Mouse (Mus musculus): ENCODE results near the gene Rad51b. TPM values are rescaled to one million over a fixed set of nuclear protein-coding genes. Genes with fewer than 3 reads are reported as not detected.

The Rad51b gene
- polyA plus RNA-seq, 1 experiment from 2014 or later = 3.9 TPM

GRCm38 (mm10) chr12:79798488-79798887, 501.4 kb downstream of the Rad51b start:
- Histone ChIP-seq H3K4me3 (replicated peaks; ENCODE audit: low read depth, low read length) (no peak overlapping the region), H3K27me3 (ENCODE audit: insufficient read depth, low read length) (no peaks in the 10 kb centered on the region), H3K27ac (no peak overlapping the region), H3K9ac (ENCODE audit: low read depth, low read length) (no peak overlapping the region), H3K9me3 (replicated peaks; ENCODE audit: low read length) (no peaks in the 10 kb centered on the region), H3K36me3 (ENCODE audit: insufficient read depth, low read length) (no peaks in the 10 kb centered on the region), H3K4me2 (ENCODE audit: low read length) (no peak overlapping the region), H3K4me1 (replicated peaks; ENCODE audit: insufficient read depth, low read length) (peaks cover 8% of the 10 kb centered on the region; the same call in 1 of the 2 replicates)
- no peak for TF ChIP-seq CTCF (IDR thresholded peaks at IDR 0.05; ENCODE audit: low read depth)
- ATAC-seq (replicated peaks; ENCODE audit: low FRiP score, low read depth) = no peak
- DNase-seq (ENCODE audit: low spot score) = no peak
- 92% methylated on average over 3 of the region's 3 CpGs for WGBS

- Histone ChIP-seq H3K4me2 (ENCODE audit: low read length) (no peak overlapping the region), H3K36me3 (ENCODE audit: insufficient read depth, low read length) (no peaks in the 10 kb centered on the region), H3K27ac (no peak overlapping the region), H3K9ac (ENCODE audit: low read depth, low read length) (no peak overlapping the region), H3K27me3 (ENCODE audit: insufficient read depth, low read length) (no peaks in the 10 kb centered on the region), H3K4me1 (replicated peaks; ENCODE audit: insufficient read depth, low read length) (peaks cover 8% of the 10 kb centered on the region; the same call in 1 of the 2 replicates), H3K4me3 (replicated peaks; ENCODE audit: low read depth, low read length) (no peak overlapping the region), H3K9me3 (replicated peaks; ENCODE audit: low read length) (no peaks in the 10 kb centered on the region)
- 57% methylated on average over 5 of the region's 5 CpGs for WGBS
- no peak for TF ChIP-seq CTCF (IDR thresholded peaks at IDR 0.05; ENCODE audit: low read depth)
- DNase-seq (ENCODE audit: low spot score) (no peak), ATAC-seq (replicated peaks; ENCODE audit: low FRiP score, low read depth) (no peak)
Measured at GRCm38 (mm10) chr12:79799370-79799769, 502.3 kb downstream of the Rad51b start.

- Histone ChIP-seq H3K9me3 (replicated peaks; ENCODE audit: low read length) (no peaks in the 10 kb centered on the region), H3K27ac (no peak overlapping the region), H3K4me2 (ENCODE audit: low read length) (no peak overlapping the region), H3K27me3 (ENCODE audit: insufficient read depth, low read length) (no peaks in the 10 kb centered on the region), H3K4me3 (replicated peaks; ENCODE audit: low read depth, low read length) (no peak overlapping the region), H3K36me3 (ENCODE audit: insufficient read depth, low read length) (no peaks in the 10 kb centered on the region), H3K4me1 (replicated peaks; ENCODE audit: insufficient read depth, low read length) (0 out of 2 replicates have a peak, but pooled peaks cover 8% of the 10 kb centered on the region), H3K9ac (ENCODE audit: low read depth, low read length) (no peak overlapping the region)
- ATAC-seq (replicated peaks; ENCODE audit: low FRiP score, low read depth) = no peak
- TF ChIP-seq CTCF (IDR thresholded peaks at IDR 0.05; ENCODE audit: low read depth) = no peak
- 92% methylated on average over 1 of the region's 1 CpGs for WGBS
- no peak for DNase-seq (ENCODE audit: low spot score)
Measured at GRCm38 (mm10) chr12:79803670-79804069, 506.6 kb downstream of the Rad51b start.

- Histone ChIP-seq H3K27me3 (ENCODE audit: insufficient read depth, low read length) (no peaks in the 10 kb centered on the region), H3K36me3 (ENCODE audit: insufficient read depth, low read length) (no peaks in the 10 kb centered on the region), H3K4me2 (ENCODE audit: low read length) (no peak overlapping the region), H3K4me3 (replicated peaks; ENCODE audit: low read depth, low read length) (no peak overlapping the region), H3K9me3 (replicated peaks; ENCODE audit: low read length) (no peaks in the 10 kb centered on the region), H3K27ac (no peak overlapping the region), H3K4me1 (replicated peaks; ENCODE audit: insufficient read depth, low read length) (0 out of 2 replicates have a peak, but pooled peaks cover 10% of the 10 kb centered on the region), H3K9ac (ENCODE audit: low read depth, low read length) (no peak overlapping the region)
- ATAC-seq (replicated peaks; ENCODE audit: low FRiP score, low read depth) (no peak), DNase-seq (ENCODE audit: low spot score) (no peak)
- no peak for TF ChIP-seq CTCF (IDR thresholded peaks at IDR 0.05; ENCODE audit: low read depth)
- 49% methylated on average over 8 of the region's 8 CpGs for WGBS
Measured at GRCm38 (mm10) chr12:79804776-79805524, 507.9 kb downstream of the Rad51b start.

GRCm38 (mm10) chr12:79806990-79807389, 509.9 kb downstream of the Rad51b start:
- no peak overlapping the region for H3K4me3 ChIP-seq (replicated peaks; ENCODE audit: low read depth, low read length)
- H3K27me3 ChIP-seq (ENCODE audit: insufficient read depth, low read length) = no peaks in the 10 kb centered on the region
- no peak overlapping the region for H3K9ac ChIP-seq (ENCODE audit: low read depth, low read length)
- H3K27ac ChIP-seq = no peak overlapping the region
- ATAC-seq (replicated peaks; ENCODE audit: low FRiP score, low read depth) = no peak
- H3K36me3 ChIP-seq (ENCODE audit: insufficient read depth, low read length) = no peaks in the 10 kb centered on the region
- no peak for DNase-seq (ENCODE audit: low spot score)
- H3K4me1 ChIP-seq (replicated peaks; ENCODE audit: insufficient read depth, low read length) = peaks cover 10% of the 10 kb centered on the region; the same call in 1 of the 2 replicates
- TF ChIP-seq CTCF (IDR thresholded peaks at IDR 0.05; ENCODE audit: low read depth) = no peak
- 74% methylated on average over 4 of the region's 4 CpGs for WGBS
- no peaks in the 10 kb centered on the region for H3K9me3 ChIP-seq (replicated peaks; ENCODE audit: low read length)
- no peak overlapping the region for H3K4me2 ChIP-seq (ENCODE audit: low read length)

GRCm38 (mm10) chr12:79807410-79807847, 510.3 kb downstream of the Rad51b start:
- 50% methylated on average over 10 of the region's 10 CpGs for WGBS

More at GRCm38 (mm10) chr12:79807410-79807847, 510.3 kb downstream of the Rad51b start:
- Histone ChIP-seq H3K4me1 (replicated peaks; ENCODE audit: insufficient read depth, low read length) (peaks cover 10% of the 10 kb centered on the region), H3K4me3 (replicated peaks; ENCODE audit: low read depth, low read length) (no peak overlapping the region), H3K36me3 (ENCODE audit: insufficient read depth, low read length) (no peaks in the 10 kb centered on the region), H3K27ac (no peak overlapping the region), H3K4me2 (ENCODE audit: low read length) (no peak overlapping the region), H3K9me3 (replicated peaks; ENCODE audit: low read length) (no peaks in the 10 kb centered on the region), H3K27me3 (ENCODE audit: insufficient read depth, low read length) (no peaks in the 10 kb centered on the region), H3K9ac (ENCODE audit: low read depth, low read length) (no peak overlapping the region)
- no peak for TF ChIP-seq CTCF (IDR thresholded peaks at IDR 0.05; ENCODE audit: low read depth)
- no peak for DNase-seq (ENCODE audit: low spot score)
- ATAC-seq (replicated peaks; ENCODE audit: low FRiP score, low read depth) = no peak

All from kidney, postnatal 0 days (tissue).